Mouse (Mus musculus): ENCODE measurements around the gene AL607142.1.

- TF ChIP-seq CTCF (IDR thresholded peaks at IDR 0.05; ENCODE audit: insufficient read depth, low read depth, low read length) (no peak), POLR2A (IDR thresholded peaks at IDR 0.05; ENCODE audit: insufficient read depth, low read depth, low read length) (no peak)
These were observed 7.2 kb downstream of the AL607142.1 start for GRCm38 (mm10) chr4:120071842-120072507.
